Mouse (Mus musculus) embryonic fibroblast, embryonic 13.5 days (primary cell): ENCODE data around the gene Acads. TPM values are rescaled to one million over a fixed set of nuclear protein-coding genes. Genes with fewer than 3 reads are reported as not detected.
A peak's percentile ranks its signal among the peaks of the same experiment; 100 is the strongest.
"Not testable (repeated sequence)": the region's sequence is repeated elsewhere in the genome, so short reads cannot be mapped to it uniquely, and the experiment has no call there.

Experiments used
- H3K27ac ChIP-seq: 2 replicates; pipeline ENCODE4 v1.5.1; 2012; ENCODE audit warnings: low read length, control low read depth, inconsistent platforms; ENCODE audit not compliant: insufficient read depth
- H3K4me1 ChIP-seq: 2 replicates; pipeline ENCODE4 v1.6.1; 2011; ENCODE audit warnings: low read length; ENCODE audit not compliant: control insufficient read depth, insufficient read depth
- H3K4me3 ChIP-seq: 2 replicates; pipeline ENCODE4 v1.5.1; 2011; ENCODE audit warnings: mild to moderate bottlenecking, control low read depth, low read length; ENCODE audit not compliant: insufficient read depth
- CTCF ChIP-seq: IDR thresholded peaks from 2 replicates; pipeline ENCODE4 v1.5.1; 2011; ENCODE audit warnings: mild to moderate bottlenecking, control low read depth, low read length, moderate library complexity, borderline replicate concordance; ENCODE audit not compliant: insufficient read depth
- POLR2A ChIP-seq: IDR thresholded peaks from 2 replicates; pipeline ENCODE4 v1.6.1; 2011; ENCODE audit warnings: low read depth, mild to moderate bottlenecking, control low read depth, low read length, moderate library complexity
- polyA plus RNA-seq: library from polyadenylated mRNA; stranded (reverse); fragments of >200 nt; gene quantifications from 2 replicates; pipeline ENCODE4 v1.2.4, GENCODE M21; 2011; ENCODE audit warnings: low read depth; ENCODE audit not compliant: missing spikeins, insufficient read length

Acads gene
- polyA plus RNA-seq, 1 experiment: 23.8 TPM

GRCm38 (mm10) chr5:115099530-115099929, 19.6 kb downstream of the Acads start:
- Histone ChIP-seq H3K4me3 (no peak overlapping the region), H3K27ac (no peak overlapping the region), H3K4me1 (no peaks in the 10 kb centered on the region)
- TF ChIP-seq POLR2A (no peak), CTCF (no peak)

- TF ChIP-seq CTCF (no peak), POLR2A (no peak)
- no peak within 1 kb of the TSS for H3K4me3 ChIP-seq
- H3K27ac ChIP-seq: no peak within 1 kb of the TSS
- H3K4me1 ChIP-seq: no peaks in the 10 kb centered on the region
Measured at GRCm38 (mm10) chr5:115098195-115098594, 21.0 kb downstream of the Acads start, which contains the start of gene Gm10401. Gm10401 (minus strand) TSS chr5:115098295.

- no peak overlapping the region for H3K27ac ChIP-seq
- H3K4me1 ChIP-seq: peaks cover 3% of the 10 kb centered on the region; the same call in 1 of the 2 replicates
- no peak for TF ChIP-seq CTCF
- TF ChIP-seq POLR2A: no peak
- no peak overlapping the region for H3K4me3 ChIP-seq
Measured at GRCm38 (mm10) chr5:115091776-115092175, 27.4 kb downstream of the Acads start.

DNA sequence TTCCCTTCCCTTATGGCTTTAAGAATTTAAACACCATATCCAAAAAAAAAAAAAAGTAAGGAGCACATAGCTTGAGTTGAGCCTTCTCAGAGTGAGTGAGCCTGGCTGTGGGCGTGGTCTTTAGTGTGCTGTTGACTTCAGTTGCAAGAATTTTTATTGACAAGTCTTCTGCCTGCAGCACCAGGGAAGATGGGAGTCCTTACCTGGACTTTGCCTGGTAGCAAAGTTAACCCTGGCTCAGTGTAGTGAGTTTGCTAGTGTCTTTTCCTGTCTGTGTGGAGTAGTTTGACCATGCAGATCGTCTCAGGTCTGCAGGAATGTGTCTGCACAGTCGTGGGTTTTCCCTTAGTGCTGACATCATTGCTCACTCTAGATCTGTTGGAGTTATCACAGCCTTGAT, 28.1 kb downstream of the Acads start:
- peaks cover 3% of the 10 kb centered on the region; the same call in 1 of the 2 replicates for H3K4me1 ChIP-seq
- no peak overlapping the region for H3K4me3 ChIP-seq
- H3K27ac ChIP-seq: no peak overlapping the region
- TF ChIP-seq CTCF: no peak
- no peak for TF ChIP-seq POLR2A

- TF ChIP-seq POLR2A (no peak), CTCF (no peak)
- Histone ChIP-seq H3K4me1 (peaks cover 3% of the 10 kb centered on the region; the same call in 1 of the 2 replicates), H3K27ac (no peak overlapping the region), H3K4me3 (no peak overlapping the region)
Measured at GRCm38 (mm10) chr5:115089592-115090268, 29.4 kb downstream of the Acads start.

GRCm38 (mm10) chr5:115085675-115086074, 33.5 kb downstream of the Acads start:
- TF ChIP-seq CTCF: no peak
- no peak for TF ChIP-seq POLR2A
- no peak overlapping the region for H3K27ac ChIP-seq
- no peaks in the 10 kb centered on the region for H3K4me1 ChIP-seq
- no peak overlapping the region for H3K4me3 ChIP-seq

DNA sequence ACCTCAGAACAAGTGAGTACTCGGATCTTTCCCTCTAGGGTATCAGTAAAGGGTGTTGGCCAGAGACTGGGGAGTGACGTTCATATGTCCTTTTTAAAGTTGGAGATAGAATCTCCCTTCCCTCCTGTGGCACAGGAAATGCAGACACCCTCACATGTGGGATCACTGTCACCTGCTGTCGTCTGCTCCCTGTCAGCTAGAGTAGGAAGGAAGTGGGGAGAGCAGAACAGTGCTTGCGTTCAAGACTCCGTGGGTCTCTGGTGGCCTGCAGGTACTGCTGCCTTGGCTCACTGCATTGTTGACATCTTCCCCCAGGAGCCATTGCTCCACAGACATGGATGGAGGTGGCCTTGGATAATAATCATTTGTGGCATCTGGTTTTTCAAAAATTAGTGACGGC, 35.7 kb downstream of the Acads start:
- no peak overlapping the region for H3K27ac ChIP-seq
- TF ChIP-seq POLR2A (no peak), CTCF (no peak)
- H3K4me3 ChIP-seq: no peak overlapping the region
- no peaks in the 10 kb centered on the region for H3K4me1 ChIP-seq

GRCm38 (mm10) chr5:115081636-115082035, 37.5 kb downstream of the Acads start:
- TF ChIP-seq POLR2A (no peak), CTCF (no peak)
- Histone ChIP-seq H3K4me3 (no peak overlapping the region), H3K4me1 (no peaks in the 10 kb centered on the region), H3K27ac (no peak overlapping the region)

GRCm38 (mm10) chr5:115076144-115076901, 42.8 kb downstream of the Acads start:
- H3K4me1 ChIP-seq: peaks cover 10% of the 10 kb centered on the region
- no peak overlapping the region for H3K27ac ChIP-seq
- no peak overlapping the region for H3K4me3 ChIP-seq
- TF ChIP-seq POLR2A: no peak
- peak; percentile 34; the same call in 1 of the 2 replicates for TF ChIP-seq CTCF

GRCm38 (mm10) chr5:115074749-115075148, 44.4 kb downstream of the Acads start:
- H3K27ac ChIP-seq: no peak overlapping the region
- TF ChIP-seq CTCF (no peak), POLR2A (no peak)
- H3K4me3 ChIP-seq: no peak overlapping the region
- H3K4me1 ChIP-seq: peaks cover 12% of the 10 kb centered on the region

DNA sequence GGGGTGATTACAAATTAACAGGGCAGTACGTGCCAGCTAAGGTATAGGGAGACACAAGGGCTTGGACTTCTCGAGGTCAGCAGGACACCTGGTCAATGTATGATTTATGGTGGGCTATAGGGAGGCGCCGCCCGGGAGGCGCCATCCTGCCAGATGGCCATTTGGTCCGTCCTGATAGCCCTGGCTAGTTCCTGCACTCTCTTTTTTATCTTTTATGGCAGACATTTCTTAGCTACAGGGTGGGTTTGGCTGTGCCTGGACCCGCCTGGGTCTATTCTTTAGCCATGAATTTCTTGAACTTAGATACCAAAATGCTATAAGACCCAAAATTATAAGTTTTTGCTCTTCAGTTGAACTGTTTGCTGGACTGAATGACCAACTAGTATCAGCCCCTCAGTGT, 45.8 kb downstream of the Acads start:
- not testable (repeated sequence) for H3K27ac ChIP-seq, H3K4me3 ChIP-seq
- H3K4me1 ChIP-seq: peaks cover 19% of the 10 kb centered on the region
